Mouse (Mus musculus) heart, adult 11 months (tissue): ENCODE measurements at regions not wholly inside any gene's neighbourhood (a gene's known extent, or its start where the extent isn't known, plus 50 kb on each side); places are given as distances from the start of the nearest gene placed in this dataset.
"Not testable (repeated sequence)": the region's sequence is repeated elsewhere in the genome, so short reads cannot be mapped to it uniquely, and the experiment has no call there.

Experiments
- DNase-seq: peaks from one replicate; pipeline ENCODE4 v3.0.0; 2022

GRCm38 (mm10) chr19:32974778-32975240, 217.5 kb downstream of the Pten start:
- DNase-seq, result peak; percentile 94

- DNase-seq, result peak; percentile 9
Measured at GRCm38 (mm10) chr19:32975303-32975702, 218.0 kb downstream of the Pten start.

- peak; percentile 25 for DNase-seq
Measured at GRCm38 (mm10) chr19:32976507-32976906, 219.2 kb downstream of the Pten start.

GRCm38 (mm10) chr19:32978037-32978745, 220.9 kb downstream of the Pten start:
- DNase-seq, result peak; percentile 65

- peak; percentile 78 for DNase-seq
Measured at GRCm38 (mm10) chr19:32980142-32980541, 222.8 kb downstream of the Pten start.

- DNase-seq, result peak; percentile 77
Measured at GRCm38 (mm10) chr19:32988713-32989112, 231.4 kb downstream of the Pten start.

GRCm38 (mm10) chr19:32989346-32989745, 232.0 kb downstream of the Pten start:
- DNase-seq, result peak; percentile 74

- peak; percentile 93 for DNase-seq
Measured at GRCm38 (mm10) chr19:32990576-32990975, 233.3 kb downstream of the Pten start.

- DNase-seq, result no peak
Measured at GRCm38 (mm10) chr19:32998576-32999170, 241.4 kb downstream of the Pten start.

- no peak for DNase-seq
Measured at GRCm38 (mm10) chr19:33007582-33007981, 250.3 kb downstream of the Pten start.

- no peak for DNase-seq
Measured at GRCm38 (mm10) chr19:33008076-33008475, 250.8 kb downstream of the Pten start.

GRCm38 (mm10) chr19:33008794-33009193, 251.5 kb downstream of the Pten start:
- DNase-seq, result no peak

GRCm38 (mm10) chr19:33010886-33011446, 253.7 kb downstream of the Pten start:
- DNase-seq, result no peak

GRCm38 (mm10) chr19:33014879-33015278, 257.6 kb downstream of the Pten start:
- DNase-seq, result not testable (repeated sequence)

GRCm38 (mm10) chr19:33021161-33021560, 263.9 kb downstream of the Pten start:
- DNase-seq, result no peak

GRCm38 (mm10) chr19:33022839-33023428, 265.6 kb downstream of the Pten start:
- DNase-seq, result no peak

- DNase-seq, result no peak
Measured at GRCm38 (mm10) chr19:33029688-33030444, 272.6 kb downstream of the Pten start.

- no peak for DNase-seq
Measured at GRCm38 (mm10) chr19:33040512-33040911, 283.2 kb downstream of the Pten start.

GRCm38 (mm10) chr19:33040991-33041390, 283.7 kb downstream of the Pten start:
- peak; percentile 89 for DNase-seq

- DNase-seq, result no peak
Measured at GRCm38 (mm10) chr19:33042760-33043159, 285.5 kb downstream of the Pten start.

GRCm38 (mm10) chr19:33043696-33044095, 286.4 kb downstream of the Pten start:
- DNase-seq, result no peak

- DNase-seq, result no peak
Measured at GRCm38 (mm10) chr19:33048754-33049442, 291.6 kb downstream of the Pten start.
